Mouse (Mus musculus): ENCODE measurements at regions not wholly inside any gene's neighbourhood (a gene's known extent, or its start where the extent isn't known, plus 50 kb on each side); places are given as distances from the start of the nearest gene placed in this dataset.

DNA sequence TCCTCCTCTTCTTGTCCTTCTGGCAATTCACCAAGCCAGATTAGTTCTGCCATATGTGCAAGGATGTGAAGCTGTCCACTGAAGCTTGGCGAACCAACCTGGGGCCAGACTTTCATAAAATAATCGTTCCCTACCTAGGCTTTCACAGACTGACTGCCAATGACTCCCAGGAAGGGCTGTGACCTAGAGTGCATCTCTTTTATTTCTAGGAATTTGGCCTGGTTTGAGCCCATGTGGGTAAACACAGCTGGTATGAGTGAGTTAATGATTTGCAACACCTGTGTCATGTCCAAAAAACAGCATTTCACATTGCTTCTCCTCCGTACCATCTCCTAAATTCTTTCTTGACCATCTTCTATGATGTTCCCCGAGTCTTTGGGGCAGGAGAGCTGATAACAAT is 178.0 kb upstream of the A1bg start:
- WGBS, result 81% methylated on average over 4 of the region's 4 CpGs
- no peak for ATAC-seq
- no peaks in the 10 kb centered on the region for H3K27me3 ChIP-seq

DNA sequence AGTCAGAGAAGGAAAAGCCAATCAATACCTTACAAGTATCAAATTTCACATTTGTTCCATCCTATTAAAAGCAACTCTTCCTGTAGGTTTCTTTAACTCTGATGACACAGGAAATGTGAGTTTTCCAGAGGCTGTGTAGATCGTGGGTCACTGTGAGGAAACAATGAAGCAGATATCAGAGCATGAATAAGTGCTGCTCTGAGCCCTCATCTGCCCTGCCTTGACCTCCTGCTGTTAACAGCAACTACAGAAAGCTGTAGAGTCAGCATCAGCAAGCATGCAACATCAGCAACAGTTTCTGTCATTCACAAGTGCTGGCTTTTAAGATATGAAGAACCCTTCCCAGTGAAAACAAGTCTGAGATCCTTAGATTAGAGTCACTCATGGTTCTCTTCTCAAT is 176.2 kb upstream of the A1bg start:
- H3K4me1 ChIP-seq (replicated peaks), result peaks cover 8% of the 10 kb centered on the region
- 53% methylated on average over 1 of the region's 1 CpGs for WGBS
- no peaks in the 10 kb centered on the region for H3K9me3 ChIP-seq
- no peaks in the 10 kb centered on the region for H3K27me3 ChIP-seq
- no peak overlapping the region for H3K4me3 ChIP-seq (replicated peaks)
- H3K4me2 ChIP-seq (replicated peaks), result no peak overlapping the region
- no peaks in the 10 kb centered on the region for H3K36me3 ChIP-seq
- H3K9ac ChIP-seq (replicated peaks), result no peak overlapping the region
- ATAC-seq, result no peak
- no peak overlapping the region for H3K27ac ChIP-seq

More for the DNA sequence above, 178.0 kb upstream of the A1bg start:
- Histone ChIP-seq H3K9me3 (no peaks in the 10 kb centered on the region), H3K27ac (no peak overlapping the region), H3K4me1 (replicated peaks) (peaks cover 8% of the 10 kb centered on the region), H3K9ac (replicated peaks) (no peak overlapping the region), H3K36me3 (no peaks in the 10 kb centered on the region), H3K4me3 (replicated peaks) (no peak overlapping the region), H3K4me2 (replicated peaks) (no peak overlapping the region)

DNA sequence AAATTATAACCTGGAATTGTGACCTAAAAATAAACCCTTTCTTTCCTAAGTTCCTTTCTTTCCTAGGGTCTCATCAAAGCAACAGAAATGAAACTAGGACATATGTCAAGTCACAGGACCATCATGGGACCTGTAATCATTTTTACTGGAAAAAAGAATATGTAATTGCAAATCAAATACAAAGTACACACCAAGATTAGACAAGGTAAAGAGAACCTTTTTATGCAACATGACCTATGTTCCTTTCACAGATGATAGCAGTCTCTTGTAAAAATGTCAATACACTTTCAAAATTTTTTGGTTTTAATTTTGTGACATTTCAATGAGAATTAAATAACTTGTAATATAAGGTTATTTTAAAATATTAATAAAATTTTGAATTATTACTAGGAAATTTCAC is 175.7 kb upstream of the A1bg start:
- H3K4me3 ChIP-seq (replicated peaks), result no peak overlapping the region
- H3K36me3 ChIP-seq, result no peaks in the 10 kb centered on the region
- no peak for ATAC-seq
- H3K4me2 ChIP-seq (replicated peaks), result no peak overlapping the region
- no peak overlapping the region for H3K9ac ChIP-seq (replicated peaks)
- H3K27me3 ChIP-seq, result no peaks in the 10 kb centered on the region
- H3K9me3 ChIP-seq, result no peaks in the 10 kb centered on the region
- H3K27ac ChIP-seq, result no peak overlapping the region
- peaks cover 8% of the 10 kb centered on the region for H3K4me1 ChIP-seq (replicated peaks)

DNA sequence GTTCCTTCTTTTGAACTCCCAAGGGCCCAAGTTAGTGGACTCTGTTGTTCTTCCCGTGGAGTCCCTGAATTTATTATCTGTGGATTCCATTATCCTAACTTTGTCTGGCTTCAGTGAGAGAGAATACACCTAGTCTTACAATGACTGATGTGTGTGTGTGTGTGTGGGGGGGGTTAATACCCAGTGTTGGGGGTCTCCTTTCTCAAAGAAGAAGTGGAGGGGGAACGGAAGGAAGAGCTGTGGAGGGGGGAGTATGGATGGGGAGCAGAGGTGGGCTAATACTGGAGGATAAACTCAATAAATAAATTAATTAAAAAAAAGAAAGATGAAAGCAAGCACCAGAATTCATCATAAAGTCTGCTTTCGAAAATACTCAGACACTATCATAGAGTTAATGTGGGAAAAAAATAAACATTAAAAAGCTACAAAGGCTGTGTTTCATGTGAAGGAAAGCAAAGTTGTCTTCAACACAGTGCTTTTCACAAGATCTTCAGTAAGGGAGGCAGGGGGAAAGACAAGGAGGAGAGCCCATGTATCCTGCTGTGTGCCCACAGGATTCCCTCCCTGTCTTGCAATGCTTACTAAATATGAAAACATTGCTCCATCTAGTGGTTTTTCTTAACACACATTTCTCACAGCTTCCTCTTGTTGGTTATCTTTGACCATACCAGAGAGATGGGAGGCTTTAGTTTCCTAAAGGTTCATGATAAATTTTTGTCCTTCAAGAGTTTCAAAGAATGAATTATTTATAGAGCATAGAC is 173.4 kb upstream of the A1bg start:
- Histone ChIP-seq H3K4me1 (replicated peaks) (no peaks in the 10 kb centered on the region), H3K9me3 (no peaks in the 10 kb centered on the region), H3K36me3 (no peaks in the 10 kb centered on the region), H3K9ac (replicated peaks) (no peak overlapping the region), H3K27ac (no peak overlapping the region), H3K27me3 (no peaks in the 10 kb centered on the region), H3K4me3 (replicated peaks) (no peak overlapping the region), H3K4me2 (replicated peaks) (no peak overlapping the region)
- 59% methylated on average over 3 of the region's 3 CpGs for WGBS
- peak; percentile 76; the same call in 1 of the 2 replicates for ATAC-seq

DNA sequence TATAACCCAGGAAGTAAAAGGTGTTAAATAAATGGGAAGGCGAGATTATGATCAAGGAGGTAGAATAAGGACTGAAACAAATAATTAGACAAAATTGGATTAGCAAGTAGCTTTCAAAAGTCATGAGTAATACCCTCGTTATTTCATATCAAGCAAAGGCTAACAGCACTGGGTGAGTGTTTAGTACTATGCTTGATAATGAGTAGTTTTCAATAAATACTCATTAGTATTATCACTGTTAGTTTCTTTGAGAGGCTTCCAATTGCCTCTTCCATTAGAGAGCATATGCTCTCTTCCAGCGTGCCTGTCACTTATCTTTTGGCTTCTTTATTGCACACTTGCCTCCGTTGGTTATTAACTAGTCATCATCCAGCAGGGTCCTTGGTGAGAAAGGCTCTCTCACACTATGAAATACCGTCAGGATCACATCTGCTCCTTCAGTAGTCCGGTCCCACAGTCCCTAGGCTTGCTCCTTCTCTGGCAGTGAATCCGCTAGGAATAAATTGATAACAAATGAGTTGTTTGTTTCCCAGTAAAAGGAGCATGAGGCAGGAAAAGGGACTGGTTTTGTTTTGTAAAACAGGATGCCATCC is 132.3 kb upstream of the A1bg start:
- Histone ChIP-seq H3K4me3 (replicated peaks) (no peak overlapping the region), H3K4me1 (replicated peaks) (0 out of 2 replicates have a peak, but pooled peaks cover 4% of the 10 kb centered on the region), H3K9me3 (no peaks in the 10 kb centered on the region), H3K27me3 (no peaks in the 10 kb centered on the region), H3K36me3 (no peaks in the 10 kb centered on the region), H3K9ac (replicated peaks) (no peak overlapping the region), H3K27ac (no peak overlapping the region), H3K4me2 (replicated peaks) (no peak overlapping the region)
- peak; percentile 58 for ATAC-seq
- 50% methylated on average over 7 of the region's 7 CpGs for WGBS

DNA sequence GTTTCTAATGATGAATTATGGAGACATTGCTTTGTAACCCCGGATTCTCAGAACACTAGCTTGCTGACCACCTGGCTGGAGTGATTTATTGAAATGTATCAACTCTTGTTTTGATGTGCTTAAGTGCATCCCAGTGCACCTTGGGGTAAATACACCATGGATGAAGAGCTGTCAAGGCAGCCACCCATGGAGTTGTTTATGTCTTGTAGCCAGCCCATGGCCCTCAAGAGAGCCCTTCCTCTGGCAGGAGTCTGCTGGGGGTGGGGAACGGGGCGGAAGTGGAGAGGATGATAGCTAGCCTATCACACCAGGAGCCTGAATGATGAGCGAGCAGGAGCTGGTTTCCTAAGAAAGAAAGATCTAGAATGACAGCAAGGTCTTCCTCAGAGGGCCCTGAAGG is 128.6 kb upstream of the A1bg start:
- H3K27me3 ChIP-seq, result no peaks in the 10 kb centered on the region
- no peaks in the 10 kb centered on the region for H3K9me3 ChIP-seq
- H3K36me3 ChIP-seq, result no peaks in the 10 kb centered on the region
- no peak overlapping the region for H3K4me3 ChIP-seq (replicated peaks)
- ATAC-seq, result no peak
- 0 out of 2 replicates have a peak, but pooled peaks cover 4% of the 10 kb centered on the region for H3K4me1 ChIP-seq (replicated peaks)
- H3K9ac ChIP-seq (replicated peaks), result no peak overlapping the region
- H3K27ac ChIP-seq, result no peak overlapping the region
- no peak overlapping the region for H3K4me2 ChIP-seq (replicated peaks)
- 85% methylated on average over 4 of the region's 4 CpGs for WGBS

DNA sequence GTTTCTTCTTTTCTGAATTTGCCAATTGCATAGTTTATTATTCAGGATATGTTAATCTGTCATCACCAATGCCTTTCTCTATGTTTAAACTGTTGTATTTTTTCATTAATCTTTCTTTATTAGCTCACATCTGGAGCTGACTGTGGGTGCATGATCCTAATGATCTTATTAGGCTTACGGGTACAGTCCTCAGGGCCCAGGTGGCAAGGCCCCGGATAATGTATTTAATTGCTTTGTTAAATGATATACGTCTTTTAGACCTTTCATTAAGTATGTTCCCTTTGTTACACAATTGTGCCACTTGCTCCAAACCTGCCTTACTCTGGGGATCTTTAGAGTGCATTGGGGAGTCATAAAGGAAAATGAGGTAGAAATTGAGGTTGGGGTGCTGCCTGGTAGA is 86.7 kb upstream of the A1bg start:
- no peak overlapping the region for H3K4me3 ChIP-seq (replicated peaks)
- H3K27ac ChIP-seq, result no peak overlapping the region
- no peak overlapping the region for H3K4me2 ChIP-seq (replicated peaks)
- no peak overlapping the region for H3K9ac ChIP-seq (replicated peaks)
- no peaks in the 10 kb centered on the region for H3K36me3 ChIP-seq
- H3K4me1 ChIP-seq (replicated peaks), result no peaks in the 10 kb centered on the region
- no peak for ATAC-seq
- H3K27me3 ChIP-seq, result no peaks in the 10 kb centered on the region
- 67% methylated on average over 3 of the region's 3 CpGs for WGBS
- no peaks in the 10 kb centered on the region for H3K9me3 ChIP-seq

DNA sequence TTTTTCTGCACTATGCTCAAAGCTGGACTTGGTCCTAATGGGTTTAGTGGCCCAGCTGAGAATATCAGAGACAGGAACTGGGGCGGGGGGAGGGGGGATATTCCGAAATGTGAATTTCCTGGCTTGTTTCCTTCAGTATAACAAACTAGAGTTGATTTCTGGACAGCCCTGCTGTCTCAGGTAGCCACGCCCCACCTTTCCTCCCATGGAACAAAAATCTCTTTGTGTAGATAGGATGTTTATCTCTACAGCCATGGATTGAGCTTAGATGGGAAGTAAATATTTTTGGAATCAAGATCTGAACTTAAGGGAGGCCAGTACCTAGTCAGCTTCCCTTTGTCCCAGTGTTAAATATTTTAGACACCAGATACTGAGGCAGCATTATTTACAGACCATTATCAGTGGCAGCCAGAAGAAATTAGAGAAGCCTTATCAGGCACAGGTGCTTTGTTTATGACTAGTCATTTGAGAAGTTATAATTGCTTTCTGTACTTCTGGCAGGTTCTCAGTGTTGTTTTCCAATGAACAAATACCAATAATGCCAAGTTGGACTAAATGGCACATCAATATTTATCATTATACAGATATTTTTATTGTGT is 84.7 kb upstream of the A1bg start:
- 92% methylated on average over 3 of the region's 3 CpGs for WGBS
- Histone ChIP-seq H3K9me3 (no peaks in the 10 kb centered on the region), H3K27ac (no peak overlapping the region), H3K4me3 (replicated peaks) (no peak overlapping the region), H3K36me3 (no peaks in the 10 kb centered on the region), H3K4me2 (replicated peaks) (no peak overlapping the region), H3K9ac (replicated peaks) (no peak overlapping the region), H3K4me1 (replicated peaks) (no peaks in the 10 kb centered on the region), H3K27me3 (no peaks in the 10 kb centered on the region)
- no peak for ATAC-seq

DNA sequence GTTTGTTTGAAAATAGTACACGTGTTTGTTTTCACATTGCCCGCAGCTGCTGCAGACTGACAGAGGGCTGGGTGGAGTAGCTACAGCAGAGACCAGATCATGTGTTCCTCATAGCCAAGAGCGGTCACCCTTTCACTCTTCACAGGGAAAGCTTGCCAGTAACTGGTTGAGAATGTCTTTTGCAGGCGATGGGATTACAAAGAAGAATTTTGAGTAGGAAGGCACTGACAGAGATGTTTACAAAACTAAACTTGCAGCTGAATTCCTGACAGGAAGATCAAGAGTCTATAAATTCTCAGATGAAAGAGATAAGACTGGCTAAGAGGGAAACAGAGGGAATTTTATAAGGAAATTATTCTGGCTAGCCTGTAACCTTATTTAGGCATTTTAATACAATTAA is 83.8 kb upstream of the A1bg start:
- Histone ChIP-seq H3K36me3 (no peaks in the 10 kb centered on the region), H3K4me2 (replicated peaks) (no peak overlapping the region), H3K9me3 (no peaks in the 10 kb centered on the region), H3K4me1 (replicated peaks) (no peaks in the 10 kb centered on the region), H3K4me3 (replicated peaks) (no peak overlapping the region), H3K27ac (no peak overlapping the region), H3K27me3 (no peaks in the 10 kb centered on the region), H3K9ac (replicated peaks) (no peak overlapping the region)
- 79% methylated on average over 4 of the region's 4 CpGs for WGBS
- ATAC-seq, result no peak

DNA sequence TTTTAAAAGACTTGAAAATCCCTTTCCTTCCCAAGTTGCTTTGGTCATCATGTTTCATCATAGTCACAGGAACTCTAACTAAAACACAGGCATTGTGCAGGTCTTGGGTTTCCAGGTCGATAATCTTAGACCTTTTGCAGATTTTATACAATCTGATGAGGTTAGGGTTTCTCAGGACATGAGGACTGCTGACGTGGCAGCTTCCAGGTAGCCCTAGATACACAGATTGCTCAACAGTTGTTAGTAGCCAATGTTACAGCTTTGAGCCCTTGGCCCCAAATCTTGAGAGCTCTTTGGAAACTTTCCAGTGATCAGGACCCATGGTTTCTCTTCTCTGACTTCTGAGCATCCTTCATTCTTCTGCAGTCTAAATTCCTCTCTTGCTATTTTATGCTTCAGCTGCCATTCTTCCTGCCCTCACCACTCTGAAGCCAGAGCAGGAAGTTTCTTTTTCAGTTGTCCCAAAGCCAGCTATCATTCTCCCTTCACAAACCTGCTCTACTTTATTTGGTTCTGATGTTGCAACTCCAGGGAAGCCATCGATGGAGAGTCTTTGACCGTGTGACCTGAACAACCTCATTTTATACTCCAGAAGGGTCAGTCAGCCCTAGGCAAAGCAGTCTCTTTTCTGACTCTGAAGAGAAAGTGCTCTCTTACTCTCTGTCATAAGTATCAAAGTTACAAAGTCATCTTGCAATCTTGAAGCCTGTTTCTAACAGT is 71.3 kb upstream of the A1bg start:
- no peak for ATAC-seq
- no peaks in the 10 kb centered on the region for H3K4me1 ChIP-seq (replicated peaks)
- no peak overlapping the region for H3K4me3 ChIP-seq (replicated peaks)
- H3K36me3 ChIP-seq, result no peaks in the 10 kb centered on the region
- no peaks in the 10 kb centered on the region for H3K9me3 ChIP-seq
- no peak overlapping the region for H3K4me2 ChIP-seq (replicated peaks)
- no peak overlapping the region for H3K27ac ChIP-seq
- H3K27me3 ChIP-seq, result no peaks in the 10 kb centered on the region
- no peak overlapping the region for H3K9ac ChIP-seq (replicated peaks)
- WGBS, result 90% methylated on average over 4 of the region's 4 CpGs

DNA sequence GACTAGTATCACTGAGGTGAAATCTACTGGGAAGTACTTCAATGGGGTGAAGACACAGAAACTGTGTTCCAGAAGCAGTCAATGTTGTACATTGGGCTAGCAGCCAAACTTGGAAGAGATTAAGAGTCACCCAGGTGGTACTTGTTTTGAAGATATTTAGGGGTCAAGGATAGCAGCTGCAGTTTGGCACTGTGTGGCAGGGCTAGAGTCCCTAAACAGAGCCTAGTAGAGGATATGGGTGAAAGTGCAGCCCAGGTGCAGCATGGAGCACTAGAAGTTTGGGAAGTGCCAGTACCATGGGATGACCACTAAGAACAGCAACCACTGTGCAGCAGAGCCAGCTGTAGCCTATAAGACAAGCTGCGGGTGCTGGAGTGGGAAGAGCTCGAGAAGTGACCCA is 70.6 kb upstream of the A1bg start:
- H3K4me1 ChIP-seq (replicated peaks), result no peaks in the 10 kb centered on the region
- no peak overlapping the region for H3K27ac ChIP-seq
- H3K9me3 ChIP-seq, result no peaks in the 10 kb centered on the region
- 88% methylated on average over 2 of the region's 2 CpGs for WGBS
- no peak overlapping the region for H3K9ac ChIP-seq (replicated peaks)
- H3K27me3 ChIP-seq, result no peaks in the 10 kb centered on the region
- ATAC-seq, result no peak
- no peaks in the 10 kb centered on the region for H3K36me3 ChIP-seq
- no peak overlapping the region for H3K4me2 ChIP-seq (replicated peaks)
- no peak overlapping the region for H3K4me3 ChIP-seq (replicated peaks)

DNA sequence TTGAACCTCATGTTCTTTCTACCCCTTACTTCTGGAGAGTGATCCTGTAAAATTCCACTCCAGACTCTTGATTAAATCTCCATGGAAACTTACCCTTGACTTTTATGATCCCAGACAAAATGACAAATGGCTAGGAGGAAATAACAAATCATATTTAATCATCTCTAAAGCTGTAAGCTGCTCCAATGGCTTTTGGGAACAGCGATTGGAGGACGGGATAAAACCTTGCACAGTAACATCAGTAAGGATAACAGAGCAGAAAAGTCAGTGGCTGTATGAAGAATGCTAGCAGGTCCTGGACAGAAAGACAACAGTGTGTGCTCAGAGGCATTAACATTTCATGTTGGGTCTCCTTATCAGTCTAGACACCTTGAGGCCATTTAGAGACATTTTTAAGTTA is 59.8 kb upstream of the A1bg start:
- Histone ChIP-seq H3K36me3 (no peaks in the 10 kb centered on the region), H3K27ac (no peak overlapping the region), H3K27me3 (no peaks in the 10 kb centered on the region), H3K9me3 (no peaks in the 10 kb centered on the region), H3K9ac (replicated peaks) (no peak overlapping the region), H3K4me2 (replicated peaks) (no peak overlapping the region), H3K4me3 (replicated peaks) (no peak overlapping the region), H3K4me1 (replicated peaks) (no peaks in the 10 kb centered on the region)
- 82% methylated on average over 2 of the region's 2 CpGs for WGBS
- no peak for ATAC-seq

All from midbrain, embryonic 13.5 days (tissue).